Mouse (Mus musculus) embryonic facial prominence, embryonic 14.5 days (tissue): ENCODE data around the gene A530084C06Rik. TPM values are rescaled to one million over a fixed set of nuclear protein-coding genes. Genes with fewer than 3 reads are reported as not detected.

Experiments used
- ATAC-seq: fragments of 200-750 bp; cut with Nextera tagmentation; 2 replicates; pipeline ENCODE4 v1.8.0; 2017; ENCODE audit warnings: low read depth, moderate number of reproducible peaks, moderate TSS enrichment
- DNase-seq: peaks from one replicate; pipeline ENCODE4 v3.0.0-alpha.2; 2015; ENCODE audit warnings: low spot score
- H3K27ac ChIP-seq: fragments of 300-500 bp; sonication (generic); replicated peaks from 2 replicates; pipeline ENCODE4 v1.5.1; 2014; ENCODE audit warnings: low read depth, mild to moderate bottlenecking, low read length, moderate library complexity
- H3K27me3 ChIP-seq: fragments of 300-500 bp; sonication (generic); replicated peaks from 2 replicates; pipeline ENCODE4 v1.6.1; 2014; ENCODE audit warnings: low read length; ENCODE audit not compliant: control insufficient read depth, insufficient read depth
- H3K36me3 ChIP-seq: fragments of 300-500 bp; sonication (generic); 2 replicates; pipeline ENCODE4 v1.6.1; 2014; ENCODE audit warnings: low read length, mixed read lengths; ENCODE audit not compliant: control insufficient read depth, insufficient read depth
- H3K4me1 ChIP-seq: fragments of 300-500 bp; sonication (generic); 2 replicates; pipeline ENCODE4 v1.6.1; 2014; ENCODE audit warnings: antibody characterized with exemption, low read length; ENCODE audit not compliant: control insufficient read depth, insufficient read depth
- H3K4me2 ChIP-seq: fragments of 300-500 bp; sonication (generic); 2 replicates; pipeline ENCODE4 v1.6.1; 2014; ENCODE audit warnings: low read depth, mild to moderate bottlenecking, low read length, moderate library complexity, mixed read lengths
- H3K4me3 ChIP-seq: fragments of 300-500 bp; sonication (generic); 2 replicates; pipeline ENCODE4 v1.5.1; 2014; ENCODE audit warnings: low read depth, mild to moderate bottlenecking, low read length
- H3K9ac ChIP-seq: fragments of 300-500 bp; sonication (generic); 2 replicates; pipeline ENCODE4 v1.6.1; 2014; ENCODE audit warnings: low read depth, mild to moderate bottlenecking, low read length, moderate library complexity, mixed read lengths
- H3K9me3 ChIP-seq: fragments of 300-500 bp; sonication (generic); 2 replicates; pipeline ENCODE4 v1.6.1; 2016; ENCODE audit warnings: low read length; ENCODE audit not compliant: control insufficient read depth
- WGBS: fragments of 180-500 bp; shearing (Covaris S2); extraction: QIAGEN DNeasy Blood & Tissue Kit; methylation state at CpG from one replicate; pipeline ENCODE4 v1.1.7; 2014; 5-methylcytosine and 5-hydroxymethylcytosine counted together
- polyA plus RNA-seq: library from polyadenylated mRNA; unstranded; fragments of >200 nt; fragmentation: Nextera tagmentation; extraction: Ambion mirVana; gene quantifications from 2 replicates; pipeline ENCODE4 v1.2.1, GENCODE M21; 2014

A530084C06Rik gene
- polyA plus RNA-seq, 1 experiment from 2014 or later, result not detected

DNA sequence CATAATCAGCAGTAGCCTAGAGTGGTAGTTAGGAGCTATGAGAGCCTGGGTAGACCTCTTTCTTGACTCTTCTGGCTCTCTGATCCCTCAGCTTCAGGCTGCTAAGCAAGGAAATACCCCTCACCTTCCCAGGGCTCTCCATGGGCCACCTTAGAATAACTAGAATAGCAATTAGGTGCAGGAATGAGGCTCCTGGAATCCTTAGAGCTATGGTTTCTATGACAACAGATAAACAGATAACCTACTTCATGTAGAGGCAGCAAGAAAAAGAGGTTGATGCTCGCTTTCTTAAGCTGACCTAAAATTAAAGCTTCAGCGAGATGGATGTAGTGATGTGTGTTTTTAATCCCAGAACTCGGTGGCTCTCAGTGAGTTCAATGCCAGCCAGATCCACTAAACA is 15.5 kb upstream of the A530084C06Rik start:
- H3K9me3 ChIP-seq, result no peaks in the 10 kb centered on the region
- no peak overlapping the region for H3K27ac ChIP-seq
- H3K4me3 ChIP-seq, result no peak overlapping the region
- H3K36me3 ChIP-seq, result no peaks in the 10 kb centered on the region
- no peak overlapping the region for H3K9ac ChIP-seq
- H3K4me1 ChIP-seq, result no peaks in the 10 kb centered on the region
- ATAC-seq, result no peak
- H3K4me2 ChIP-seq, result no peak overlapping the region
- H3K27me3 ChIP-seq, result no peaks in the 10 kb centered on the region
- DNase-seq, result no peak
- WGBS, result 68% methylated on average over 3 of the region's 3 CpGs

DNA sequence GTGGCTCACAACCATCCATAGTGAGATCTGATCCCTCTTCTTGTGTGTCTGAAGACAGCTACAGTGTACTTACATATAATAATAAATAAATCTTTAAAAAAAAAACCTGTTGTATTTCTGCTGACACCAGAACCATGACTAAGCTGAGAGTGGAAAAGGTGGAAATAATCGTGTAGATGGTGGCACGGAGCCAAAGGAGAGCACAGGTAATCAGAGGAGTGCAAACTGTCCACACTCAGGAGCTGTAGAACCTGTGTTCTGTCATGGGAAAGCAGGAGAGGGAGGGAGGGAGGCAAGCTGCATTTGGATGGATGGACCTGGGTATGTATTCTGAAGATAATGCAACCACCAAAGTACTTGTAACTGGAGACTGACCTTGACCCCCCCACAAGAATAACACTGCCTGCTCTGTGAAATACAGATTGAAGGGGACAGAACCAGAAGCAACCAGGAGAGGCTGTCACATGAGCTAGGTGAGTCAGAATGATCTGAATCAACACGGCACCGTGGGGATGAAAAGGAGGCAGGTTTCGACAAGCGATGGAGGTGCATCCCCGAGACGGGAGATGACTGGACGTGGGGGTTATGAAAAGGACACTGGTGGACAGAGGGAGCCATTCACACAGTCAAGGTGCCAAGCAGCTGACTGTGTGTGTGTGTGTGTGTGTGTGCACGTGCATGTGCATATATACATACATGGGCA is 13.8 kb upstream of the A530084C06Rik start:
- Histone ChIP-seq H3K36me3 (no peaks in the 10 kb centered on the region), H3K9ac (no peak overlapping the region), H3K4me3 (no peak overlapping the region), H3K4me2 (no peak overlapping the region), H3K27ac (no peak overlapping the region), H3K27me3 (no peaks in the 10 kb centered on the region), H3K9me3 (no peaks in the 10 kb centered on the region), H3K4me1 (no peaks in the 10 kb centered on the region)
- no peak for DNase-seq
- no peak for ATAC-seq
- 80% methylated on average over 10 of the region's 10 CpGs for WGBS

DNA sequence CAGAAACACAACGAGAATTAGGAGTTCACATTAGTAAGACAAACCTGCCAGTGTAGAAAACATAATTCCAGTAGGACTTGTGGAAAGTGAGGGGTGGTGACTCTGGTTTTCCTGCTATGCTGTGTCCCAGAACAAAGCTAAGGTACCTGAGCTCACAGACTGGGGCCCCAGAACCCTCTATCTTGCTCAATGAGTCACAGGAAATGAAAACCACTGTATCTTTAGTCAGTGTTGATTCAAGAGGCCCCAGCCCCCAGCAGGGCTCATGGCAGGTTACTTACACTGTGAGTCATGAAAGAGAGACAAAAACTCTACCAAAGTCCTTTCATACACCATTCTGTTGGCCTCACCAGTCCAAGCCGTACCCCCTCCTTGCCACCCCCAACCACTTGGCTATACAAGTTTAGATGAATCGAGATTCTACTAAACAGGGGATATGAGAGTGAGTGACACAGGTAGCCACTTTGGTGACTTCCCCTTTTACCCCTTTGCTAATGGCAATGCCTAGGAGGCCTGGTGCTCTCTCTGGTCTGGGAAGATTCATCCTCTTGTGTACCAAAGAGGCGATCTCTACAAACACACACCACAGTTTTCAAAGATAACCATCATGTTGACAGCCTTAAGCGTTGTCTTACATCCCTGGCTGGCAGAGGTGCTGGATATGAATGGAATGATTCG is 8.6 kb upstream of the A530084C06Rik start:
- Histone ChIP-seq H3K4me3 (no peak overlapping the region), H3K4me2 (no peak overlapping the region), H3K9me3 (no peaks in the 10 kb centered on the region), H3K27me3 (peaks cover 27% of the 10 kb centered on the region), H3K36me3 (no peaks in the 10 kb centered on the region), H3K9ac (no peak overlapping the region), H3K4me1 (peaks cover 7% of the 10 kb centered on the region; the same call in 1 of the 2 replicates), H3K27ac (no peak overlapping the region)
- no peak for DNase-seq
- 81% methylated on average over 6 of the region's 6 CpGs for WGBS
- no peak for ATAC-seq

DNA sequence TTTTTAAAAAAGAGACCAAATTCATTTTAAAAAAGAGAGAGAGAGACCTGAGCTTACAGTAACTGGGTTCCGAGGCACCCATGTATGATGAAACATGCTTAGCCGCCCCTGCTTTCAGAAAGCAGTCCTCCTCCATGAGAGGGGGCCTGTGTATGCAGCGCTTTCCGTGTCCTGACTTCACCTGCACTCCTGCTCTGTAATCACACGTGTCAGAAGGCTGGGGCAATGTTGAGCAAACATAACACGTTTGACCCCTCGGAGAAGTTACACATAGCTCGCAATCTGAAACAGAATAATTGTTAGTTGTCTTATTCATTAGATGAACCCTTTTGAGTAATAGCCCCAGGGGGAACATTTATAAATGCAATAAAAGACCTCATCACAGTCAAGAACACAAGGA is 8.0 kb upstream of the A530084C06Rik start:
- DNase-seq (no peak), ATAC-seq (no peak)
- Histone ChIP-seq H3K36me3 (no peaks in the 10 kb centered on the region), H3K9ac (no peak overlapping the region), H3K4me1 (peaks cover 7% of the 10 kb centered on the region; the same call in 1 of the 2 replicates), H3K27ac (no peak overlapping the region), H3K9me3 (no peaks in the 10 kb centered on the region), H3K4me3 (no peak overlapping the region), H3K27me3 (peaks cover 34% of the 10 kb centered on the region), H3K4me2 (no peak overlapping the region)
- 64% methylated on average over 8 of the region's 8 CpGs for WGBS

DNA sequence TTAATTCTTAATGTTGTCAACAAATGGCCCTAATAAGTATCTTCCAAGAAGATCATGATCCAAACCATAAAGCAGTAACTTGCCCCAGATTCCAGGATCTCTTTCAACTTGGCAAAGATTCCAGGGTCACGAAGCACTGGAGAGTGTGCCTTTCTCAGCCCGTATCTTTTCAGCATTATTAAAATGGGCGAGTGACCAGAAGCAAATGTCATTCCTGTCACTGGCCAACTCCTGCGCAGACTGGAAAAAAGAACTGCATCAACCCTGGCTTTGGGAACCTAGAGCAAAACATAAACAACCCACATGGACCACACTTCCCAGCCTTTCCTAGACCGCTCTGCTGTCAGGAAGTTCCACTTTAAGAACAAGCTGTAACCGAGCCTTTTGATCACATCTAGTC is 5.3 kb upstream of the A530084C06Rik start:
- Histone ChIP-seq H3K4me3 (no peak overlapping the region), H3K4me2 (no peak overlapping the region), H3K9me3 (no peaks in the 10 kb centered on the region), H3K27ac (no peak overlapping the region), H3K9ac (no peak overlapping the region), H3K4me1 (peaks cover 10% of the 10 kb centered on the region; the same call in 1 of the 2 replicates), H3K36me3 (no peaks in the 10 kb centered on the region), H3K27me3 (peaks cover 61% of the 10 kb centered on the region)
- 51% methylated on average over 6 of the region's 6 CpGs for WGBS
- no peak for DNase-seq
- ATAC-seq, result no peak

DNA sequence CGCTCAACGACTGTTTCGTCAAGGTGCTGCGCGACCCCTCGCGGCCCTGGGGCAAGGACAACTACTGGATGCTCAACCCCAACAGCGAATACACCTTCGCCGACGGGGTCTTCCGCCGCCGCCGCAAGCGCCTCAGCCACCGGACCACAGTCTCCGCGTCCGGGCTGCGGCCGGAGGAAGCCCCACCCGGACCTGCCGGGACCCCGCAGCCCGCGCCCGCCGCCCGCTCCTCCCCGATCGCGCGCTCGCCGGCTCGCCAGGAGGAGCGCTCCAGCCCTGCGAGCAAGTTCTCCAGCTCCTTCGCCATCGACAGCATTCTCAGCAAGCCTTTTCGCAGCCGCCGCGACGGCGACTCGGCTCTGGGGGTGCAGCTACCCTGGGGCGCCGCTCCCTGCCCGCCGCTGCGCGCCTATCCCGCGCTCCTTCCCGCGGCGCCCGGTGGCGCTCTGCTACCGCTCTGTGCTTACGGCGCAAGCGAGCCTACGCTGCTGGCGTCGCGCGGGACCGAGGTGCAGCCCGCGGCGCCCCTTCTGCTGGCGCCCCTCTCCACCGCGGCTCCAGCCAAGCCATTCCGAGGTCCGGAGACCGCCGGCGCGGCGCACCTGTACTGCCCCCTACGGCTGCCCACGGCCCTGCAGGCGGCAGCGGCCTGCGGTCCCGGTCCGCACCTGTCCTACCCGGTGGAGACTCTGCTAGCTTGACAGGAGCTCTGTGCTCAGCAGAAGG is 449 bp upstream of the A530084C06Rik start:
- no peak overlapping the region for H3K27ac ChIP-seq
- peak overlapping the region; percentile 64 for H3K4me3 ChIP-seq
- no peaks in the 10 kb centered on the region for H3K36me3 ChIP-seq
- DNase-seq, result peak; percentile 39
- H3K9ac ChIP-seq, result peak overlapping the region; percentile 67
- H3K9me3 ChIP-seq, result no peaks in the 10 kb centered on the region
- WGBS, result under 1% methylated on average over 36 of the region's 92 CpGs
- H3K4me2 ChIP-seq, result peak overlapping the region; percentile 99
- ATAC-seq, result peak; percentile 76
- H3K27me3 ChIP-seq, result peaks cover 93% of the 10 kb centered on the region
- H3K4me1 ChIP-seq, result peaks cover 21% of the 10 kb centered on the region; the same call in 1 of the 2 replicates

DNA sequence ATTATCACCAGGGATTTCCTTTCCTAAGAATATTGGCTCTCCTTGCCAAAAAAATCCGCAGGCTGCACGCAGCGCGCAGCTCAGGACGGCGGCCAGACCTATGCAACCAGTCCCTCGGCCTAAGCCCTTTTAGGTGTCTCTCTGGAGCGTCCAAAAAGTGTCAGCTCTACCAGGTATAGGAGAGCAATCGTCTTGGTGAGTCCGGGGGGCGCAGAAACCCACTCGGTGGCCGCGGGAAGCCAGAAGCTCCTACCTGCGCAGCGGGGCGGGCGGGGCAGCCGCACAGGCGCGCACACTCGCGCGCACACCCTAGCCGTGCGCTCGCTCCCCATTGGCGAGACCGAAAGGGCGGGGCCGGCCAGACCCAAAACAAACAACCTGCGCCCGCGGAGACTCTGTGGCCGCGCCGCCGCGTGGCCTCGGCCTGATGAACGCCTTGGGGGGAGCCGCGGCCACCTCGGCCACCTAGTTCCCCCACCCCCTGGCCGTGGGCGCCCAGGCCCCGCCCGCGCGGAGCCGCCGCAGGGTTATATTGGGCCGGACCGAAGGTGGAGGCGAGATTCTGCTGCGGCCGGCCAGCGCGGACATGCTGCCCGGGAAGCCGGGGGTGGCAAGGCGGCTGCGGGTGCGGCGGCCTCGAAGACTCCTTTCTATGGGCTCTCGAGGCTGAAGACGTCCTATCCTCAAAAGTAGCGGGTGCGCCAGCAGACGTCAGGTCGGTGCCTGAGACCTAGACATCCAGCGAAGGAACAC is 1.2 kb downstream of the A530084C06Rik start:
- H3K4me3 ChIP-seq, result peak overlapping the region; percentile 64
- peaks cover 89% of the 10 kb centered on the region for H3K27me3 ChIP-seq
- peak; percentile 57 for DNase-seq
- WGBS, result under 1% methylated on average over 44 of the region's 73 CpGs
- peak overlapping the region; percentile 99 for H3K4me2 ChIP-seq
- no peaks in the 10 kb centered on the region for H3K36me3 ChIP-seq
- H3K9ac ChIP-seq, result peak overlapping the region; percentile 67
- no peak overlapping the region for H3K27ac ChIP-seq
- H3K9me3 ChIP-seq, result no peaks in the 10 kb centered on the region
- H3K4me1 ChIP-seq, result peaks cover 21% of the 10 kb centered on the region; the same call in 1 of the 2 replicates
- peak; percentile 75 for ATAC-seq
